Mouse (Mus musculus) kidney, embryonic 16.5 days (tissue): ENCODE data around the gene Eif5b. TPM values are rescaled to one million over a fixed set of nuclear protein-coding genes. Genes with fewer than 3 reads are reported as not detected.

Experiments
- ATAC-seq: fragments of 200-750 bp; cut with Nextera tagmentation; 2 replicates; pipeline ENCODE4 v1.8.0; 2017; ENCODE audit warnings: moderate TSS enrichment; ENCODE audit not compliant: low FRiP score, low TSS enrichment
- H3K27ac ChIP-seq: fragments of 300-500 bp; sonication (generic); 2 replicates; pipeline ENCODE4 v1.5.1; 2014; ENCODE audit warnings: low read length
- H3K27me3 ChIP-seq: fragments of 300-500 bp; sonication (generic); 2 replicates; pipeline ENCODE4 v1.6.1; 2014; ENCODE audit warnings: low read length, control low read depth, mixed read lengths; ENCODE audit not compliant: insufficient read depth
- H3K36me3 ChIP-seq: fragments of 300-500 bp; sonication (generic); 2 replicates; pipeline ENCODE4 v1.6.1; 2014; ENCODE audit warnings: low read length, control low read depth, mixed read lengths; ENCODE audit not compliant: insufficient read depth
- H3K4me1 ChIP-seq: fragments of 300-500 bp; sonication (generic); 2 replicates; pipeline ENCODE4 v1.6.1; 2014; ENCODE audit warnings: low read length, control low read depth, mixed read lengths; ENCODE audit not compliant: insufficient read depth
- H3K4me2 ChIP-seq: fragments of 300-500 bp; sonication (generic); replicated peaks from 2 replicates; pipeline ENCODE4 v1.6.1; 2014; ENCODE audit warnings: low read depth, low read length
- H3K4me3 ChIP-seq: fragments of 300-500 bp; sonication (generic); 2 replicates; pipeline ENCODE4 v1.5.1; 2014; ENCODE audit warnings: mild to moderate bottlenecking, low read length
- H3K9ac ChIP-seq: fragments of 300-500 bp; sonication (generic); replicated peaks from 2 replicates; pipeline ENCODE4 v1.6.1; 2014; ENCODE audit warnings: low read length
- H3K9me3 ChIP-seq: fragments of 300-500 bp; sonication (generic); 2 replicates; pipeline ENCODE4 v1.6.1; 2016; ENCODE audit warnings: low read length, control low read depth
- WGBS: fragments of 180-500 bp; shearing (Covaris S2); extraction: QIAGEN DNeasy Blood & Tissue Kit; methylation state at CpG from one replicate; pipeline ENCODE4 v1.1.7; 2014; 5-methylcytosine and 5-hydroxymethylcytosine counted together
- polyA plus RNA-seq: library from polyadenylated mRNA; unstranded; fragments of >200 nt; fragmentation: Nextera tagmentation; extraction: Ambion mirVana; gene quantifications from 2 replicates; pipeline ENCODE4 v1.2.1, GENCODE M21; 2015

Gene Eif5b
- polyA plus RNA-seq, 1 experiment from 2014 or later, result 21.4 TPM

GRCm38 (mm10) chr1:38103214-38103613 is 105.4 kb downstream of the Eif5b start:
- 33% methylated on average over 1 of the region's 1 CpGs for WGBS
- no peak for ATAC-seq
- H3K27ac ChIP-seq, result no peak overlapping the region

DNA sequence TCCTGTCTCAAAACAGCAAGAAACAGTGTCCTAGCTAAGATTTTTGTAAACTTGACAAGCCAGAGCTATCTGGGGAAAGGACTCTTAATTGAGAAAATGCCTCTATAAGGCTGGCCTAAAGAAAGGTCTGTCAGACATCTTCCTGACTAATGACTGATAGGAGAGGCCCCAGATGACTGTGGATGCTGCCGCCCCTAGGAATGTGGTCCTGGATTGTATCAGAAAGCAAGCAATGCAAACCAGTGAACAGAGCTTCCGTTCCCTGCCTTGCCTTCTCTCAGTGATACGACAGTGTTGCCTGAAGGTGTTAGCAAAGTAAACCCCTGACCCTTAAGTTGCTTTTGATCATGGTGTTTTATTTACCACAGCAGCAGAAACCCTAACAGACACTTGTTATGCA is 106.0 kb downstream of the Eif5b start:
- Histone ChIP-seq H3K4me3 (no peak overlapping the region), H3K9me3 (no peaks in the 10 kb centered on the region), H3K27me3 (no peaks in the 10 kb centered on the region), H3K4me1 (no peaks in the 10 kb centered on the region), H3K36me3 (0 out of 2 replicates have a peak, but pooled peaks cover 3% of the 10 kb centered on the region), H3K4me2 (no peak overlapping the region), H3K9ac (no peak overlapping the region), H3K27ac (no peak overlapping the region)
- 56% methylated on average over 3 of the region's 3 CpGs for WGBS
- ATAC-seq, result no peak

More at GRCm38 (mm10) chr1:38103214-38103613, 105.4 kb downstream of the Eif5b start:
- no peak overlapping the region for H3K9ac ChIP-seq
- no peak overlapping the region for H3K4me3 ChIP-seq
- H3K36me3 ChIP-seq, result peaks cover 6% of the 10 kb centered on the region; the same call in 1 of the 2 replicates
- no peaks in the 10 kb centered on the region for H3K4me1 ChIP-seq
- H3K4me2 ChIP-seq, result no peak overlapping the region
- H3K9me3 ChIP-seq, result no peaks in the 10 kb centered on the region
- H3K27me3 ChIP-seq, result no peaks in the 10 kb centered on the region

Other genes starting within 250 kb of the Eif5b start
- 6.4 and 6.9 TPM in 2 replicates for gene Tsga10, start 131.6 kb upstream of the Eif5b start, polyA plus RNA-seq
- gene Lipt1, start 126.3 kb upstream of the Eif5b start, polyA plus RNA-seq, result 9.6 and 9.7 TPM in 2 replicates
- gene Mitd1, start 107.6 kb upstream of the Eif5b start, polyA plus RNA-seq, result 23.9 and 27.4 TPM in 2 replicates
- 228 and 234 TPM in 2 replicates for gene Mrpl30, start 107.5 kb upstream of the Eif5b start, polyA plus RNA-seq
- not detected in 2 replicates for gene Lyg2, start 81.5 kb upstream of the Eif5b start, polyA plus RNA-seq
- not detected in 2 replicates for gene Lyg1, start 40.3 kb upstream of the Eif5b start, polyA plus RNA-seq
- 130 and 136 TPM in 2 replicates for gene Txndc9, start 117 bp upstream of the Eif5b start, polyA plus RNA-seq
- 18.2 and 22.8 TPM in 2 replicates for gene Rev1, start 131.8 kb downstream of the Eif5b start, polyA plus RNA-seq